Mouse (Mus musculus) MEL (cell line): ENCODE data around the gene Dcaf4. TPM values are rescaled to one million over a fixed set of nuclear protein-coding genes. Genes with fewer than 3 reads are reported as not detected.

Experiments used
- DNase-seq: peaks from one replicate; pipeline ENCODE4 v3.0.0; 2011; ENCODE audit warnings: low read depth, low spot score
- H3K27ac ChIP-seq: 2 replicates; pipeline ENCODE4 v1.5.1; 2012; ENCODE audit warnings: low read depth, mild to moderate bottlenecking, control low read depth, low read length, moderate library complexity; ENCODE audit not compliant: control insufficient read depth
- H3K27me3 ChIP-seq, 2 experiments: fragments of 150-350 bp in 1 of 2; sonication (generic) in 1 of 2; 2 replicates each; pipeline ENCODE4 v1.6.1; 2012; ENCODE audit warnings: low read length in 2 of 2, mild to moderate bottlenecking in 2 of 2, improper control_type of control experiment in 1 of 2, moderate library complexity in 1 of 2; ENCODE audit not compliant: insufficient read depth in 2 of 2, control insufficient read depth in 1 of 2
- H3K36me3 ChIP-seq, 2 experiments: 2 replicates each; pipeline ENCODE4 v1.6.1; 2012 to 2014; ENCODE audit warnings: low read length in 2 of 2, improper control_type of control experiment in 1 of 2, inconsistent platforms in 1 of 2, mild to moderate bottlenecking in 1 of 2; ENCODE audit not compliant: insufficient read depth in 2 of 2, control insufficient read depth in 1 of 2
- H3K4me1 ChIP-seq, 2 experiments: fragments of 150-350 bp in 1 of 2; sonication (generic) in 1 of 2; 2 replicates each; pipeline ENCODE4 v1.6.1; 2012; ENCODE audit warnings: low read length in 2 of 2, improper control_type of control experiment in 1 of 2, mild to moderate bottlenecking in 1 of 2; ENCODE audit not compliant: insufficient read depth in 2 of 2, control insufficient read depth in 1 of 2
- H3K4me3 ChIP-seq, 2 experiments: fragments of 150-350 bp in 1 of 2; sonication (generic) in 1 of 2; 2 replicates each; pipeline ENCODE4 v1.5.1; 2012; ENCODE audit warnings: low read depth in 2 of 2, low read length in 2 of 2, mild to moderate bottlenecking in 2 of 2, moderate library complexity in 2 of 2, control low read depth in 1 of 2, improper control_type of control experiment in 1 of 2; ENCODE audit not compliant: control insufficient read depth in 1 of 2, insufficient read depth in 1 of 2
- H3K79me2 ChIP-seq: 2 replicates; pipeline ENCODE4 v1.6.1; 2012; ENCODE audit warnings: mild to moderate bottlenecking, low read length, moderate library complexity; ENCODE audit not compliant: control insufficient read depth, poor library complexity, insufficient read depth
- H3K9ac ChIP-seq: 2 replicates; pipeline ENCODE4 v1.6.1; 2012; ENCODE audit warnings: low read depth, mild to moderate bottlenecking, control low read depth, low read length, moderate library complexity; ENCODE audit not compliant: control insufficient read depth, poor library complexity, severe bottlenecking
- H3K9me3 ChIP-seq: fragments of 150-350 bp; sonication (generic); replicated peaks from 2 replicates; pipeline ENCODE4 v1.6.1; 2012; ENCODE audit warnings: mild to moderate bottlenecking, low read length, improper control_type of control experiment, moderate library complexity; ENCODE audit not compliant: insufficient read depth
- CHD1 ChIP-seq: IDR thresholded peaks from 2 replicates; pipeline ENCODE4 v1.6.1; 2012; ENCODE audit warnings: low read depth, mild to moderate bottlenecking, inconsistent platforms, low read length, improper control_type of control experiment
- CHD2 ChIP-seq: IDR thresholded peaks from 2 replicates; pipeline ENCODE4 v1.6.1; 2011; ENCODE audit warnings: low read length, improper control_type of control experiment
- CTCF ChIP-seq, 3 experiments: IDR thresholded peaks in 2 of 3; conservative IDR thresholded peaks in 1 of 3; 2 replicates each; pipeline ENCODE4 v1.5.1; 2011 to 2012; ENCODE audit warnings: low read length in 3 of 3, low read depth in 2 of 3, mild to moderate bottlenecking in 2 of 3, improper control_type of control experiment in 1 of 3, inconsistent platforms in 1 of 3, mixed read lengths in 1 of 3, moderate library complexity in 1 of 3; ENCODE audit not compliant: control insufficient read depth in 1 of 3, insufficient read depth in 1 of 3, poor library complexity in 1 of 3, severe bottlenecking in 1 of 3
- ELF1 ChIP-seq: IDR thresholded peaks from 2 replicates; pipeline ENCODE4 v1.6.1; 2014; ENCODE audit warnings: low read depth, mild to moderate bottlenecking, inconsistent platforms, low read length, improper control_type of control experiment, moderate library complexity
- EP300 ChIP-seq, 2 experiments: IDR thresholded peaks; 2 replicates each; pipeline ENCODE4 v1.6.1; 2011; ENCODE audit warnings: improper control_type of control experiment in 2 of 2, low read length in 2 of 2, low read depth in 1 of 2, mild to moderate bottlenecking in 1 of 2
- HCFC1 ChIP-seq: IDR thresholded peaks from 2 replicates; pipeline ENCODE4 v1.6.1; 2012; ENCODE audit warnings: low read depth, mild to moderate bottlenecking, inconsistent platforms, low read length, improper control_type of control experiment, moderate library complexity
- MAFK ChIP-seq: IDR thresholded peaks from 2 replicates; pipeline ENCODE4 v1.6.1; 2011; ENCODE audit warnings: low read depth, mild to moderate bottlenecking, low read length, improper control_type of control experiment, borderline replicate concordance
- NELFE ChIP-seq: IDR thresholded peaks from 2 replicates; pipeline ENCODE4 v1.6.1; 2011; ENCODE audit warnings: low read depth, low read length, improper control_type of control experiment
- NRF1 ChIP-seq: IDR thresholded peaks from 2 replicates; pipeline ENCODE4 v1.6.1; 2014; ENCODE audit warnings: low read depth, mild to moderate bottlenecking, inconsistent platforms, low read length, improper control_type of control experiment, moderate library complexity; ENCODE audit not compliant: poor library complexity, insufficient read depth, severe bottlenecking
- POLR2AphosphoS5 ChIP-seq: IDR thresholded peaks from 2 replicates; pipeline ENCODE4 v1.6.1; 2012; ENCODE audit warnings: low read depth, borderline replicate concordance, mild to moderate bottlenecking, inconsistent platforms, low read length, moderate library complexity, mixed read lengths
- RAD21 ChIP-seq: IDR thresholded peaks from 2 replicates; pipeline ENCODE4 v1.6.1; 2011; ENCODE audit warnings: mild to moderate bottlenecking, low read depth, low read length, improper control_type of control experiment
- TAL1 ChIP-seq: IDR thresholded peaks from 2 replicates; pipeline ENCODE4 v1.6.1; 2012; ENCODE audit warnings: mild to moderate bottlenecking, inconsistent platforms, low read length, moderate library complexity, mixed read lengths
- TBP ChIP-seq: IDR thresholded peaks from 2 replicates; pipeline ENCODE4 v1.8.0; 2011; ENCODE audit warnings: low read depth, low read length, improper control_type of control experiment
- TCF12 ChIP-seq: IDR thresholded peaks from 2 replicates; pipeline ENCODE4 v1.6.1; 2014; ENCODE audit warnings: low read depth, mild to moderate bottlenecking, inconsistent platforms, low read length, improper control_type of control experiment, moderate library complexity
- UBTF ChIP-seq: IDR thresholded peaks from 2 replicates; pipeline ENCODE4 v1.6.1; 2012; ENCODE audit warnings: low read depth, mild to moderate bottlenecking, inconsistent platforms, low read length, improper control_type of control experiment, moderate library complexity, borderline replicate concordance; ENCODE audit not compliant: insufficient read depth
- polyA plus RNA-seq, 2 experiments: library from polyadenylated mRNA; stranded (reverse) in 1 of 2; unstranded in 1 of 2; fragments of >175 nt in 1 of 2; fragments of >200 nt in 1 of 2; gene quantifications; 2 replicates each; pipeline versions ENCODE4 v1.2.1 to v1.2.4; 2012; ENCODE audit warnings: low replicate concordance in 2 of 2, low read depth in 1 of 2; ENCODE audit not compliant: insufficient read length in 2 of 2, insufficient read depth in 1 of 2, missing spikeins in 1 of 2
- total RNA-seq: library from RNA; depleted of rRNA; stranded (reverse); fragments of 300-350 nt; gene quantifications from 2 replicates; pipeline ENCODE4 v1.2.3, GENCODE M21; 2012

Gene Dcaf4
- total and polyA plus RNA-seq, 3 experiments = 25.7 to 35.9 TPM; not detected in 1

DNA sequence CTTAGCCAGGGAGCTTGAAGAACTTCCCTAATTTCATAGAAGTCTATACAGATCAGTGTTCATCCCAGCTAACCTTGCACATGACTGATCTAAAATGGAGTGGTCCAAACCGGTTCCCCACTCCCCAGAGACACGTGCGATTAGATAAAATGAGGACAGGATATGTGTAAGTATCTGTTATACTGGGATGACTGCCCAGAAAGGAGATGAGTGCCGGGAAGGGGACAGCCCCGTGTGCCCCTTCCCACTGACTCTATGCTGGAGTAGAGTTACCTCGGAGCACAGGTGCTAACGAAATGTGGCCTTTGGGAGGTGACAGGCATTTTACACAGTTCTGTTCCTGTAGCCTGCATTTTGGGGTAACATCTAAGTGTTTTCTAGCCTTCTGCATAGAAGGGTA is 48.5 kb upstream of the Dcaf4 start:
- H3K36me3 ChIP-seq = no peaks in the 10 kb centered on the region
- no peak for TF ChIP-seq TCF12
- TF ChIP-seq CTCF (IDR thresholded peaks at IDR 0.05 in 2 of 3, conservative IDR thresholded peaks at IDR 0.05 in 1 of 3; ENCODE audit: control insufficient read depth in 1 of 3, insufficient read depth in 1 of 3, low read depth in 2 of 3, low read length in 3 of 3, poor library complexity in 1 of 3, severe bottlenecking in 1 of 3) = no peak
- TF ChIP-seq POLR2AphosphoS5 = no peak
- TF ChIP-seq TAL1 = no peak
- TF ChIP-seq CHD1 = no peak
- TF ChIP-seq TBP = no peak
- no peak for TF ChIP-seq ELF1

GRCm38 (mm10) chr12:83473987-83474600 is 46.2 kb upstream of the Dcaf4 start:
- no peak for DNase-seq
- H3K27me3 ChIP-seq = no peaks in the 10 kb centered on the region
- no peak overlapping the region for H3K27ac ChIP-seq
- peaks cover 3% of the 10 kb centered on the region; the same call in 1 of the 2 replicates for H3K79me2 ChIP-seq
- H3K4me1 ChIP-seq = peaks cover 0 to 5% of the 10 kb centered on the region in 2 experiments; a peak in 2 of 4 replicates
- H3K9ac ChIP-seq = no peak overlapping the region
- H3K9me3 ChIP-seq = no peaks in the 10 kb centered on the region
- no peak for TF ChIP-seq NRF1
- TF ChIP-seq MAFK = no peak
- TF ChIP-seq NELFE = no peak
- TF ChIP-seq TBP = no peak
- TF ChIP-seq HCFC1 = no peak
- no peak for TF ChIP-seq RAD21
- no peak for TF ChIP-seq UBTF
- no peak for TF ChIP-seq CHD2
- TF ChIP-seq TAL1 = no peak
- no peak for TF ChIP-seq EP300 (IDR thresholded peaks at IDR 0.05; ENCODE audit: low read depth in 1 of 2, low read length in 2 of 2)
- H3K36me3 ChIP-seq = peaks cover 0 to 5% of the 10 kb centered on the region in 2 experiments; a peak in 2 of 4 replicates
- H3K4me3 ChIP-seq = no peak overlapping the region

More for the DNA sequence above, 48.5 kb upstream of the Dcaf4 start:
- Histone ChIP-seq H3K4me1 (no peaks in the 10 kb centered on the region), H3K79me2 (no peaks in the 10 kb centered on the region), H3K27me3 (no peaks in the 10 kb centered on the region), H3K9me3 (no peaks in the 10 kb centered on the region), H3K27ac (no peak overlapping the region), H3K4me3 (no peak overlapping the region), H3K9ac (no peak overlapping the region)
- DNase-seq = no peak
